Comparison of ENCODE assay signal across 20 mouse cellular contexts in genomic region chr3:98564894-98565293, GRCm38 (mm10). TPM values are rescaled to one million over a fixed set of nuclear protein-coding genes. Genes with fewer than 3 reads are reported as not detected.
"Had no signal": no experiment of that assay in that cellular context is flagged by ENCODE, and none has a peak within 500 bp of the region (broad histone marks: within the 10 kb centered on the region; RNA-seq: fewer than 3 reads in every experiment).

No protein-coding gene starts in this region.

RNA-seq across cellular contexts. Expression of gene Gm10681, which starts 23.7 kb away (rescaled TPM):
- polyA plus RNA-seq: cerebellum, adult 2 months; cortical plate, adult 2 months; embryonic facial prominence, embryonic 10.5 days; embryonic facial prominence, embryonic 11.5 days; embryonic facial prominence, embryonic 12.5 days; embryonic facial prominence, embryonic 13.5 days; embryonic facial prominence, embryonic 14.5 days; embryonic facial prominence, embryonic 15.5 days; erythroblast, embryonic 14.5 days; forebrain, embryonic 10.5 days; forebrain, embryonic 11.5 days; forebrain, embryonic 12.5 days; forebrain, embryonic 13.5 days; forebrain, embryonic 14.5 days; forebrain, embryonic 15.5 days; forebrain, embryonic 16.5 days; forebrain, postnatal 0 days; frontal cortex, adult 2 months; gonadal fat pad, adult 2 months; heart, adult 2 months had no signal

RNA-seq across cellular contexts. Expression of gene Hsd3b4, which starts 54.6 kb away (rescaled TPM):
- polyA plus RNA-seq: cerebellum, adult 2 months; cortical plate, adult 2 months; embryonic facial prominence, embryonic 10.5 days; embryonic facial prominence, embryonic 11.5 days; embryonic facial prominence, embryonic 12.5 days; embryonic facial prominence, embryonic 13.5 days; embryonic facial prominence, embryonic 14.5 days; embryonic facial prominence, embryonic 15.5 days; erythroblast, embryonic 14.5 days; forebrain, embryonic 10.5 days; forebrain, embryonic 11.5 days; forebrain, embryonic 12.5 days; forebrain, embryonic 13.5 days; forebrain, embryonic 14.5 days; forebrain, embryonic 15.5 days; forebrain, embryonic 16.5 days; forebrain, postnatal 0 days; frontal cortex, adult 2 months; gonadal fat pad, adult 2 months; heart, adult 2 months had no signal
